8 mouse cellular contexts compared by ENCODE assay signal in genomic region chr10:98959385-98959784, GRCm38 (mm10). TPM values are rescaled to one million over a fixed set of nuclear protein-coding genes. Genes with fewer than 3 reads are reported as not detected.
A peak's percentile ranks its signal among the peaks of the same experiment; 100 is the strongest.
DNase-seq lines count a peak whose midpoint lies in the region; TF ChIP-seq lines count a peak whose summit lies in the region.
"Had no signal": no experiment of that assay in that cellular context is flagged by ENCODE, and none has a peak within 500 bp of the region (broad histone marks: within the 10 kb centered on the region; RNA-seq: fewer than 3 reads in every experiment).

No protein-coding gene starts in this region.

- DNase-seq in CD4-positive, CD25-positive, alpha-beta regulatory T cell, adult 2 months (ENCODE audit: low read depth, low spot score), result peak; percentile 45
- DNase-seq in brain, embryonic 14.5 days (ENCODE audit: low read depth), result peak; percentile 83
- peak; percentile 47 to 63 for DNase-seq in frontal cortex, postnatal 10 days (ENCODE audit: low spot score in 2 of 2)
- peak; percentile 74 to 90 for DNase-seq in left cerebral cortex, postnatal 14 days (ENCODE audit: low spot score in 2 of 2)
- no peak for DNase-seq in kidney, postnatal 14 days
- no peak for DNase-seq in kidney, adult 8-10 months
- no peak for DNase-seq in lung, postnatal 10 days
- DNase-seq: thymus, adult 18-20 months had no signal

- no peak for TF ChIP-seq CTCF in brain, embryonic 14.5 days (IDR thresholded peaks at IDR 0.05; ENCODE audit: borderline replicate concordance, extremely low read depth, insufficient read depth, insufficient read length)

- no peak for TF ChIP-seq POLR2A in brain, embryonic 14.5 days (IDR thresholded peaks at IDR 0.05; ENCODE audit: borderline replicate concordance, extremely low read depth, insufficient read depth, insufficient read length, poor library complexity, severe bottlenecking)

- intact Hi-C loops in left cerebral cortex, postnatal 14 days (cut with DNase I), result no loop called here

RNA-seq across cellular contexts. Expression of gene Atp2b1, which starts 45.2 kb away (rescaled TPM):
- 46.6 and 92.4 TPM in 2 replicates for polyA plus RNA-seq in brain, embryonic 14.5 days (2012; rRNA removed)
- total RNA-seq in left cerebral cortex, postnatal 14 days (2021), result 100 to 1,000 TPM; 686 to 734 TPM

Comparison
In these comparisons a context has a peak if more than half of its experiments do, and no peak if none do; other contexts are left out.
1. DNase-seq: peak in CD4-positive, CD25-positive, alpha-beta regulatory T cell, adult 2 months (single experiment), brain, embryonic 14.5 days (single experiment), frontal cortex, postnatal 10 days (2 of 2) and left cerebral cortex, postnatal 14 days (2 of 2); none in kidney, postnatal 14 days (single experiment), kidney, adult 8-10 months (0 of 2) and lung, postnatal 10 days (single experiment).